11 mouse cellular contexts compared by ENCODE assay signal in the genomic region with DNA sequence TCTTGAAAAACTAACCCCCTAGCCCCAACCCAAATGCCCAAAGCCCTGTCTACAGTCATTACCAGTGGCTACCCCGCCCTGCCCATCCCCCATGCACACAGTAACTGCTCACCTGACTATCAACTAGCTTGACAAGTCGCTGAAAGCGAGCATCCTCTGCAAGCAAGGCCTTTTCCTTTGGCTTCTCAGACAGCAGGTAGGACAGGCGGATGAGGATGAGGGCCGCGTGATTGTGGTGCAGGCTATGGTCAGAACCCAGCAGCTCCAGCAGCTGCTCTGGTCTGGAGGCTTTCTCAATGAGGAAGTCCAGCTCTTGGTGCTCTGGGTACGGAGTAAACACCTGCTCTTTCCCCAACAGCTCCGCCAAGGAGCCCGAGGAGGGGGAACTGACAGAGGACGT. TPM values are rescaled to one million over a fixed set of nuclear protein-coding genes. Genes with fewer than 3 reads are reported as not detected.
DNase-seq lines count a peak whose midpoint lies in the region; ATAC-seq and TF ChIP-seq lines count a peak whose summit lies in the region.
"Had no signal": no experiment of that assay in that cellular context is flagged by ENCODE, and none has a peak within 500 bp of the region (broad histone marks: within the 10 kb centered on the region; RNA-seq: fewer than 3 reads in every experiment).

No protein-coding gene starts in this region.

- TF ChIP-seq POLR2A in bone marrow, adult 2 months (IDR thresholded peaks at IDR 0.05; ENCODE audit: borderline replicate concordance, control insufficient read depth, low read depth, low read length) = no peak
- no peak for TF ChIP-seq POLR2A in small intestine, adult 2 months (IDR thresholded peaks at IDR 0.05; ENCODE audit: low read depth, low read length)

- H3K9ac ChIP-seq in hindbrain, embryonic 12.5 days = peak overlapping the region; percentile 41
- no peak overlapping the region for H3K9ac ChIP-seq in hindbrain, embryonic 16.5 days (ENCODE audit: low read depth, low read length)
- H3K9ac ChIP-seq: hindbrain, embryonic 15.5 days had no signal

- DNase-seq in limb, embryonic 10.5 days (ENCODE audit: low spot score) = no peak
- no peak for DNase-seq in B cell, adult 2 months
- no peak for DNase-seq in urinary bladder, postnatal 36 days (ENCODE audit: low spot score in 2 of 2)
- DNase-seq: layer of hippocampus, adult 9-11 months; spleen, adult 18-20 months had no signal

- H3K27me3 ChIP-seq in hindbrain, embryonic 12.5 days = no peaks in the 10 kb centered on the region
- no peaks in the 10 kb centered on the region for H3K27me3 ChIP-seq in hindbrain, embryonic 16.5 days (replicated peaks; ENCODE audit: control insufficient read depth, insufficient read depth, low read length)
- no peaks in the 10 kb centered on the region for H3K27me3 ChIP-seq in limb, embryonic 10.5 days (ENCODE audit: low read depth, poor library complexity, severe bottlenecking)
- H3K27me3 ChIP-seq in small intestine, adult 2 months (ENCODE audit: control insufficient read depth, insufficient read depth, low read length) = no peaks in the 10 kb centered on the region
- H3K27me3 ChIP-seq: hindbrain, embryonic 15.5 days had no signal

- TF ChIP-seq CTCF in bone marrow, adult 2 months (IDR thresholded peaks at IDR 0.05; ENCODE audit: control insufficient read depth, insufficient read depth, low read length) = no peak
- no peak for TF ChIP-seq CTCF in small intestine, adult 2 months (IDR thresholded peaks at IDR 0.05; ENCODE audit: extremely low read depth, insufficient read length, insufficient replicate concordance, low read depth, low read length)

- no peak overlapping the region for H3K27ac ChIP-seq in hindbrain, embryonic 12.5 days
- H3K27ac ChIP-seq in hindbrain, embryonic 16.5 days (ENCODE audit: low read depth, low read length) = no peak overlapping the region
- peak overlapping the region; percentile 73 for H3K27ac ChIP-seq in bone marrow, adult 2 months (ENCODE audit: control insufficient read depth, insufficient read depth, low read depth, low read length, poor library complexity)
- H3K27ac ChIP-seq in limb, embryonic 10.5 days = no peak overlapping the region
- no peak overlapping the region for H3K27ac ChIP-seq in small intestine, adult 2 months (ENCODE audit: insufficient read depth, low read depth, low read length)
- H3K27ac ChIP-seq: hindbrain, embryonic 15.5 days had no signal

- no peak overlapping the region for H3K4me2 ChIP-seq in hindbrain, embryonic 12.5 days (replicated peaks)
- no peak overlapping the region for H3K4me2 ChIP-seq in hindbrain, embryonic 16.5 days (ENCODE audit: low read length)

- peaks cover 29% of the 10 kb centered on the region for H3K4me1 ChIP-seq in hindbrain, embryonic 12.5 days
- peaks cover 29% of the 10 kb centered on the region for H3K4me1 ChIP-seq in hindbrain, embryonic 16.5 days (ENCODE audit: control insufficient read depth, insufficient read depth, low read depth, low read length)
- H3K4me1 ChIP-seq in bone marrow, adult 2 months (ENCODE audit: control insufficient read depth, insufficient read depth, low read length) = peaks cover 4% of the 10 kb centered on the region; the same call in 1 of the 2 replicates
- peaks cover 27% of the 10 kb centered on the region for H3K4me1 ChIP-seq in limb, embryonic 10.5 days
- H3K4me1 ChIP-seq in small intestine, adult 2 months (ENCODE audit: control insufficient read depth, insufficient read depth, insufficient read length, low read length) = 0 out of 2 replicates have a peak, but pooled peaks cover 2% of the 10 kb centered on the region

- peaks cover 56% of the 10 kb centered on the region for H3K36me3 ChIP-seq in hindbrain, embryonic 12.5 days
- H3K36me3 ChIP-seq in hindbrain, embryonic 16.5 days (ENCODE audit: control insufficient read depth, insufficient read depth, low read length) = peaks cover 35% of the 10 kb centered on the region
- H3K36me3 ChIP-seq in limb, embryonic 10.5 days = peaks cover 60% of the 10 kb centered on the region
- H3K36me3 ChIP-seq in small intestine, adult 2 months (ENCODE audit: control insufficient read depth, insufficient read depth, low read length) = peaks cover 48% of the 10 kb centered on the region

- ATAC-seq in hindbrain, embryonic 12.5 days (ENCODE audit: low FRiP score) = no peak
- no peak for ATAC-seq in hindbrain, embryonic 16.5 days

- H3K9me3 ChIP-seq in hindbrain, embryonic 12.5 days (replicated peaks) = no peaks in the 10 kb centered on the region
- no peaks in the 10 kb centered on the region for H3K9me3 ChIP-seq in hindbrain, embryonic 16.5 days (ENCODE audit: control insufficient read depth, low read length)
- H3K9me3 ChIP-seq in limb, embryonic 10.5 days (replicated peaks) = no peaks in the 10 kb centered on the region
- H3K9me3 ChIP-seq: hindbrain, embryonic 15.5 days had no signal

- 91% methylated on average over 10 of the region's 10 CpGs for WGBS in hindbrain, embryonic 12.5 days
- WGBS in hindbrain, embryonic 16.5 days = 90% methylated on average over 10 of the region's 10 CpGs
- WGBS in bone marrow, adult 2 months = 29% methylated on average over 10 of the region's 10 CpGs
- 92% methylated on average over 10 of the region's 10 CpGs for whole genome bisulfite sequencing in limb, embryonic 10.5 days
- WGBS in small intestine, adult 2 months = 39% methylated on average over 10 of the region's 10 CpGs

- no peak overlapping the region for H3K4me3 ChIP-seq in hindbrain, embryonic 12.5 days
- no peak overlapping the region for H3K4me3 ChIP-seq in hindbrain, embryonic 16.5 days (ENCODE audit: low read length)
- peak overlapping the region; percentile 60 for H3K4me3 ChIP-seq in bone marrow, adult 2 months (replicated peaks; ENCODE audit: control insufficient read depth, low read depth, low read length)
- H3K4me3 ChIP-seq in limb, embryonic 10.5 days = 0 out of 2 replicates have a peak overlapping the region, but pooled peaks have one; percentile 75
- H3K4me3 ChIP-seq in small intestine, adult 2 months (ENCODE audit: low read depth, low read length) = peak overlapping the region; percentile 52
- H3K4me3 ChIP-seq: hindbrain, embryonic 15.5 days had no signal

RNA-seq across cellular contexts. Expression of gene Tbrg4, which starts 2.2 kb away (rescaled TPM):
- 36.5 and 37.3 TPM in 2 replicates for polyA plus RNA-seq in hindbrain, embryonic 12.5 days (2016; fragmentation: Nextera tagmentation; extraction: Ambion mirVana)
- polyA plus RNA-seq in hindbrain, embryonic 16.5 days (2015; fragmentation: Nextera tagmentation; extraction: Ambion mirVana) = 29.3 and 35.2 TPM in 2 replicates
- 42.4 and 68.1 TPM in 2 replicates for polyA plus RNA-seq in bone marrow, adult 2 months (2011; ENCODE audit: insufficient read depth, insufficient read length, low replicate concordance, missing spikeins)
- polyA plus RNA-seq in limb, embryonic 10.5 days (2016; fragmentation: Nextera tagmentation; extraction: Ambion mirVana) = 70.3 and 85.2 TPM in 2 replicates
- polyA plus RNA-seq in small intestine, adult 2 months (2012; rRNA removed) = 85.9 and 101 TPM in 2 replicates

RNA-seq across cellular contexts. Expression of gene Wap, which starts 14.7 kb away (rescaled TPM):
- not detected in 2 replicates for polyA plus RNA-seq in hindbrain, embryonic 12.5 days (2016; fragmentation: Nextera tagmentation; extraction: Ambion mirVana)
- not detected in 2 replicates for polyA plus RNA-seq in hindbrain, embryonic 16.5 days (2015; fragmentation: Nextera tagmentation; extraction: Ambion mirVana)
- not detected in 2 replicates for polyA plus RNA-seq in bone marrow, adult 2 months (2011; ENCODE audit: insufficient read depth, insufficient read length, low replicate concordance, missing spikeins)
- not detected in 2 replicates for polyA plus RNA-seq in limb, embryonic 10.5 days (2016; fragmentation: Nextera tagmentation; extraction: Ambion mirVana)
- not detected in 2 replicates for polyA plus RNA-seq in small intestine, adult 2 months (2012; rRNA removed)
- polyA plus RNA-seq: hindbrain, embryonic 15.5 days; neural tube, embryonic 14.5 days had no signal

RNA-seq across cellular contexts. Expression of gene Nacad, which starts 17.9 kb away (rescaled TPM):
- polyA plus RNA-seq in hindbrain, embryonic 12.5 days (2016; fragmentation: Nextera tagmentation; extraction: Ambion mirVana) = 85.6 and 86.3 TPM in 2 replicates
- 72.1 and 81.0 TPM in 2 replicates for polyA plus RNA-seq in hindbrain, embryonic 16.5 days (2015; fragmentation: Nextera tagmentation; extraction: Ambion mirVana)
- polyA plus RNA-seq in bone marrow, adult 2 months (2011; ENCODE audit: insufficient read depth, insufficient read length, low replicate concordance, missing spikeins) = 6.5 TPM in 1 of 2 replicates, not detected in the other
- polyA plus RNA-seq in limb, embryonic 10.5 days (2016; fragmentation: Nextera tagmentation; extraction: Ambion mirVana) = 0.35 and 0.59 TPM in 2 replicates
- polyA plus RNA-seq in small intestine, adult 2 months (2012; rRNA removed) = 1.7 and 1.9 TPM in 2 replicates

RNA-seq across cellular contexts. Expression of gene Ramp3, which starts 34.6 kb away (rescaled TPM):
- polyA plus RNA-seq in hindbrain, embryonic 12.5 days (2016; fragmentation: Nextera tagmentation; extraction: Ambion mirVana) = 5.7 and 9.6 TPM in 2 replicates
- polyA plus RNA-seq in hindbrain, embryonic 16.5 days (2015; fragmentation: Nextera tagmentation; extraction: Ambion mirVana) = 26.6 and 30.6 TPM in 2 replicates
- 2.0 TPM in 1 of 2 replicates, not detected in the other for polyA plus RNA-seq in bone marrow, adult 2 months (2011; ENCODE audit: insufficient read depth, insufficient read length, low replicate concordance, missing spikeins)
- polyA plus RNA-seq in limb, embryonic 10.5 days (2016; fragmentation: Nextera tagmentation; extraction: Ambion mirVana) = 2.6 and 3.3 TPM in 2 replicates
- polyA plus RNA-seq in small intestine, adult 2 months (2012; rRNA removed) = 2.7 and 3.5 TPM in 2 replicates

Comparison
In these comparisons a context has a peak if more than half of its experiments do, and no peak if none do; other contexts are left out.
1. H3K4me3 ChIP-seq: peak in bone marrow, adult 2 months (single experiment), limb, embryonic 10.5 days (single experiment) and small intestine, adult 2 months (single experiment); none in hindbrain, embryonic 12.5 days (single experiment) and hindbrain, embryonic 16.5 days (single experiment).